Mouse (Mus musculus): ENCODE data around the gene Hes7. TPM values are rescaled to one million over a fixed set of nuclear protein-coding genes. Genes with fewer than 3 reads are reported as not detected.

Hes7 gene
- polyA plus RNA-seq, 1 experiment from 2014 or later = 0.68 TPM

GRCm38 (mm10) chr11:69088103-69088855 lies 31.9 kb upstream of the Hes7 start, which contains the start of gene Vamp2:
Gene Vamp2, plus strand, starts transcription at chr11:69088490.
- DNase-seq (peak; percentile 96), ATAC-seq (ENCODE audit: insufficient read depth) (peak; percentile 84)
- Histone ChIP-seq H3K27ac (ENCODE audit: low read depth) (peak within 1 kb of the TSS; percentile 92), H3K27me3 (ENCODE audit: insufficient read depth, low read length) (no peaks in the 10 kb centered on the region), H3K36me3 (ENCODE audit: insufficient read depth) (peaks cover 35% of the 10 kb centered on the region), H3K9ac (peak within 1 kb of the TSS; percentile 99), H3K9me3 (ENCODE audit: low read depth, low read length) (no peaks in the 10 kb centered on the region), H3K4me3 (ENCODE audit: low read depth, low read length) (peak within 1 kb of the TSS; percentile 100), H3K4me1 (ENCODE audit: insufficient read depth) (peaks cover 8% of the 10 kb centered on the region), H3K4me2 (peak within 1 kb of the TSS; percentile 92)
- under 1% methylated on average over 67 of the region's 67 CpGs for WGBS
- no peak for TF ChIP-seq CTCF (IDR thresholded peaks at IDR 0.05; ENCODE audit: low read depth)

GRCm38 (mm10) chr11:69088856-69089615 lies 31.2 kb upstream of the Hes7 start:
- DNase-seq (no peak), ATAC-seq (ENCODE audit: insufficient read depth) (0 out of 2 replicates have a peak, but pooled peaks have one; percentile 7)
- Histone ChIP-seq H3K9me3 (ENCODE audit: low read depth, low read length) (no peaks in the 10 kb centered on the region), H3K27ac (ENCODE audit: low read depth) (peak overlapping the region; percentile 92), H3K9ac (peak overlapping the region; percentile 99), H3K4me2 (peak overlapping the region; percentile 92), H3K27me3 (ENCODE audit: insufficient read depth, low read length) (no peaks in the 10 kb centered on the region), H3K4me1 (ENCODE audit: insufficient read depth) (peaks cover 8% of the 10 kb centered on the region), H3K4me3 (ENCODE audit: low read depth, low read length) (peak overlapping the region; percentile 100), H3K36me3 (ENCODE audit: insufficient read depth) (peaks cover 35% of the 10 kb centered on the region)
- WGBS = 9% methylated on average over 25 of the region's 25 CpGs
- no peak for TF ChIP-seq CTCF (IDR thresholded peaks at IDR 0.05; ENCODE audit: low read depth)

- Histone ChIP-seq H3K9ac (peak overlapping the region; percentile 99), H3K27me3 (ENCODE audit: insufficient read depth, low read length) (no peaks in the 10 kb centered on the region), H3K4me2 (peak overlapping the region; percentile 92), H3K27ac (ENCODE audit: low read depth) (no peak overlapping the region), H3K36me3 (ENCODE audit: insufficient read depth) (peaks cover 35% of the 10 kb centered on the region), H3K9me3 (ENCODE audit: low read depth, low read length) (no peaks in the 10 kb centered on the region), H3K4me1 (ENCODE audit: insufficient read depth) (peaks cover 8% of the 10 kb centered on the region), H3K4me3 (ENCODE audit: low read depth, low read length) (peak overlapping the region; percentile 100)
- ATAC-seq (ENCODE audit: insufficient read depth) (no peak), DNase-seq (no peak)
- no peak for TF ChIP-seq CTCF (IDR thresholded peaks at IDR 0.05; ENCODE audit: low read depth)
- 85% methylated on average over 12 of the region's 12 CpGs for WGBS
These were observed 30.5 kb upstream of the Hes7 start for GRCm38 (mm10) chr11:69089616-69090290.

GRCm38 (mm10) chr11:69090367-69090766 lies 29.8 kb upstream of the Hes7 start:
- DNase-seq (no peak), ATAC-seq (ENCODE audit: insufficient read depth) (no peak)
- Histone ChIP-seq H3K36me3 (ENCODE audit: insufficient read depth) (peaks cover 35% of the 10 kb centered on the region), H3K4me1 (ENCODE audit: insufficient read depth) (peaks cover 8% of the 10 kb centered on the region), H3K4me2 (peak overlapping the region; percentile 92), H3K27ac (ENCODE audit: low read depth) (no peak overlapping the region), H3K9ac (no peak overlapping the region), H3K9me3 (ENCODE audit: low read depth, low read length) (no peaks in the 10 kb centered on the region), H3K27me3 (ENCODE audit: insufficient read depth, low read length) (no peaks in the 10 kb centered on the region), H3K4me3 (ENCODE audit: low read depth, low read length) (no peak overlapping the region)
- 47% methylated on average over 6 of the region's 6 CpGs for WGBS
- no peak for TF ChIP-seq CTCF (IDR thresholded peaks at IDR 0.05; ENCODE audit: low read depth)

GRCm38 (mm10) chr11:69091566-69092385 lies 28.4 kb upstream of the Hes7 start:
- no peak for DNase-seq
- H3K4me3 ChIP-seq (ENCODE audit: low read depth, low read length) = no peak overlapping the region
- H3K4me2 ChIP-seq = no peak overlapping the region
- no peaks in the 10 kb centered on the region for H3K9me3 ChIP-seq (ENCODE audit: low read depth, low read length)
- no peak overlapping the region for H3K27ac ChIP-seq (ENCODE audit: low read depth)
- H3K4me1 ChIP-seq (ENCODE audit: insufficient read depth) = peaks cover 17% of the 10 kb centered on the region
- 58% methylated on average over 7 of the region's 7 CpGs for WGBS
- no peaks in the 10 kb centered on the region for H3K27me3 ChIP-seq (ENCODE audit: insufficient read depth, low read length)
- no peak overlapping the region for H3K9ac ChIP-seq
- peaks cover 35% of the 10 kb centered on the region for H3K36me3 ChIP-seq (ENCODE audit: insufficient read depth)
- no peak for TF ChIP-seq CTCF (IDR thresholded peaks at IDR 0.05; ENCODE audit: low read depth)
- ATAC-seq (ENCODE audit: insufficient read depth) = no peak

- TF ChIP-seq CTCF (IDR thresholded peaks at IDR 0.05; ENCODE audit: low read depth) = peak; percentile 88
- Histone ChIP-seq H3K36me3 (ENCODE audit: insufficient read depth) (peaks cover 35% of the 10 kb centered on the region), H3K27ac (ENCODE audit: low read depth) (no peak overlapping the region), H3K9me3 (ENCODE audit: low read depth, low read length) (no peaks in the 10 kb centered on the region), H3K4me3 (ENCODE audit: low read depth, low read length) (no peak overlapping the region), H3K4me2 (no peak overlapping the region), H3K27me3 (ENCODE audit: insufficient read depth, low read length) (no peaks in the 10 kb centered on the region), H3K4me1 (ENCODE audit: insufficient read depth) (peaks cover 19% of the 10 kb centered on the region), H3K9ac (no peak overlapping the region)
- WGBS = 10% methylated on average over 3 of the region's 3 CpGs
- ATAC-seq (ENCODE audit: insufficient read depth) (no peak), DNase-seq (peak; percentile 90)
These were observed 27.8 kb upstream of the Hes7 start for GRCm38 (mm10) chr11:69092386-69092751.
